Mouse (Mus musculus) olfactory bulb, adult 2 months (tissue): ENCODE measurements around the gene Ogg1.

ENCODE experiments used
- CTCF ChIP-seq: fragments of 200-500 bp; IDR thresholded peaks from 2 replicates; pipeline ENCODE4 v1.5.1; 2012; ENCODE audit warnings: low read depth, mild to moderate bottlenecking, low read length, moderate library complexity; ENCODE audit not compliant: insufficient read depth
- POLR2A ChIP-seq: fragments of 200-500 bp; IDR thresholded peaks from 2 replicates; pipeline ENCODE4 v1.6.1; 2012; ENCODE audit warnings: mild to moderate bottlenecking, low read depth, low read length, moderate library complexity; ENCODE audit not compliant: insufficient read depth

DNA sequence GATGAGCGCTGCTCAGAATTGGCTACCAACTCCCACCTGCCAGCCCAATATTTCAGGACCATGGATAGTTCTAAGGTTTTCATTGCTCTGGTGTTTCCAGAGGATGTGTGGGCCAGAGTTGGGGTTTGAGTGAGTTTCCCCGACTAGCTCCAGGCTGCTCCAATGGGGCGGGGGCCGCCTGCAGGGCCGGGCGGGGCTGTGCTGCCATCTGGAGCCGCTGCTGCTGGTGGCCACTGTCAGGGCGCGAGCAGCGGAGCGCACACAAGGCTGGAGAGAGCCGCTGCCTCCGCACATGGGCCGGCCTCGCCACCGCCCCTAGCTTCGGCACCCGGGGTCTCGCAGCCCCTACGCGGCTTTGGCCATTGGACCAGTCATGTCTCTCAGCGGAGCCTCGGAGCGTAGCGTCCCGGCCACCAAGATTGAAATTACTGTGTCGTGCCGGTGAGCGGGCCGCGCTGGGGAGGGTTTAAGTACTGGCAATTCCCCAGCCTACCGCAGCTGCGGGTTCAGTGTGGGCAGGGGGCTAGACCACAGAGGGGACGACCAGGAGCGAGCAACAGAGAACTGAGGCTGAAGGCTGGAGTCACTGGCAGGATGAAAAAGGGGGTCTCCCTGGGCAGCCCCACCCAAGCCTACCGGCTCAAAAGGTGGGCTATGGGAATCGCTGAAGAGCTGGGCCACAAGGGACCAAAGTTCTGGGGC, 44.5 kb upstream of the Ogg1 start, which contains the start of gene Cpne9:
- TF ChIP-seq POLR2A (no peak), CTCF (no peak)
